Mouse (Mus musculus): ENCODE results near the gene Zswim3. TPM values are rescaled to one million over a fixed set of nuclear protein-coding genes. Genes with fewer than 3 reads are reported as not detected.

Zswim3 gene
- total RNA-seq, 1 experiment = 7.0 TPM

GRCm38 (mm10) chr2:164773229-164773988, 31.5 kb upstream of the Zswim3 start:
- no peak for DNase-seq (ENCODE audit: low read depth, low spot score)

DNA sequence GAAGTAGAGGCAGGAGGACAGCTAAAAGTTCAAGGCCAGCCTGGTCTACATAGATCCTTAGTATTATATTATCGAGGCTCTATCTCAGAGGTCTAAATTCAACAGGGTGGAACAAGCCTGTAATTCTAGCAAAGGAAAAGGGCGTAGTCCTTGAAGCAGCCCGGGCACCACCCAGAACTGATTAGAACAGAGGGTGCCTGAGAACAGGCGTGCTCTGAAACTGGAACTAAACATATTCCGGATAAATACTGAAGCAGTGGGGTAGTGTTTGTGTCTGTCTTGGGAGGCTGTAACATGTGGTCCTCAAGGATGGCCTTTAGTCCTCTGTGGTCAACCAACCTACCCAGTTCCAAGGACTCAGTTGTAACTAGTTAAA, 30.9 kb upstream of the Zswim3 start:
- Histone ChIP-seq H3K4me1 (ENCODE audit: control insufficient read depth in 2 of 2, insufficient read depth in 2 of 2, low read length in 2 of 2, poor library complexity in 1 of 2) (peaks cover 0 to 16% of the 10 kb centered on the region in 2 experiments; a peak in 2 of 4 replicates), H3K36me3 (ENCODE audit: control insufficient read depth, insufficient read depth, low read length, poor library complexity, severe bottlenecking) (peaks cover 25% of the 10 kb centered on the region), H3K9ac (ENCODE audit: insufficient read depth, low read depth, low read length, poor library complexity, severe bottlenecking) (no peak overlapping the region), H3K9me3 (ENCODE audit: control insufficient read depth, insufficient read depth, low read depth, low read length) (no peaks in the 10 kb centered on the region), H3K4me3 (ENCODE audit: insufficient read depth in 1 of 2, low read depth in 1 of 2, low read length in 2 of 2, poor library complexity in 1 of 2, severe bottlenecking in 1 of 2) (no peak overlapping the region), H3K27ac (ENCODE audit: insufficient read depth, low read depth, low read length, poor library complexity, severe bottlenecking) (no peak overlapping the region)
- in situ Hi-C loops (cut with MboI; ENCODE audit: low sequenced_read_pairs in 2 of 2, unreplicated experiment in 2 of 2) = no loop called here
- DNase-seq (ENCODE audit: low read depth, low spot score) = no peak
- no peak for TF ChIP-seq ZC3H11A (IDR thresholded peaks at IDR 0.05; ENCODE audit: borderline replicate concordance, low read depth, low read length)
- no peak for TF ChIP-seq HCFC1 (IDR thresholded peaks at IDR 0.05; ENCODE audit: borderline replicate concordance, insufficient read depth, low read length)
- no peak for TF ChIP-seq ZNF384 (IDR thresholded peaks at IDR 0.05; ENCODE audit: low read depth, low read length)
- TF ChIP-seq MAFK (IDR thresholded peaks at IDR 0.05; ENCODE audit: insufficient read depth, low read depth, low read length) = no peak
- no peak for TF ChIP-seq CHD2 (IDR thresholded peaks at IDR 0.05; ENCODE audit: low read depth, low read length)

More at GRCm38 (mm10) chr2:164773229-164773988, 31.5 kb upstream of the Zswim3 start:
- H3K36me3 ChIP-seq (ENCODE audit: control insufficient read depth, insufficient read depth, low read length, poor library complexity, severe bottlenecking) = peaks cover 25% of the 10 kb centered on the region
- H3K4me3 ChIP-seq (ENCODE audit: insufficient read depth in 1 of 2, low read depth in 1 of 2, low read length in 2 of 2, poor library complexity in 1 of 2, severe bottlenecking in 1 of 2) = no peak overlapping the region
- H3K27ac ChIP-seq (ENCODE audit: insufficient read depth, low read depth, low read length, poor library complexity, severe bottlenecking) = no peak overlapping the region
- in situ Hi-C loops (cut with MboI; ENCODE audit: low sequenced_read_pairs in 2 of 2, unreplicated experiment in 2 of 2) = no loop called here
- no peaks in the 10 kb centered on the region for H3K9me3 ChIP-seq (ENCODE audit: control insufficient read depth, insufficient read depth, low read depth, low read length)
- peaks cover 0 to 16% of the 10 kb centered on the region in 2 experiments; a peak in 2 of 4 replicates for H3K4me1 ChIP-seq (ENCODE audit: control insufficient read depth in 2 of 2, insufficient read depth in 2 of 2, low read length in 2 of 2, poor library complexity in 1 of 2)
- TF ChIP-seq HCFC1 (IDR thresholded peaks at IDR 0.05; ENCODE audit: borderline replicate concordance, insufficient read depth, low read length) (no peak), ZNF384 (IDR thresholded peaks at IDR 0.05; ENCODE audit: low read depth, low read length) (no peak), CHD2 (IDR thresholded peaks at IDR 0.05; ENCODE audit: low read depth, low read length) (no peak), MAFK (IDR thresholded peaks at IDR 0.05; ENCODE audit: insufficient read depth, low read depth, low read length) (no peak), ZC3H11A (IDR thresholded peaks at IDR 0.05; ENCODE audit: borderline replicate concordance, low read depth, low read length) (no peak)
- no peak overlapping the region for H3K9ac ChIP-seq (ENCODE audit: insufficient read depth, low read depth, low read length, poor library complexity, severe bottlenecking)

DNA sequence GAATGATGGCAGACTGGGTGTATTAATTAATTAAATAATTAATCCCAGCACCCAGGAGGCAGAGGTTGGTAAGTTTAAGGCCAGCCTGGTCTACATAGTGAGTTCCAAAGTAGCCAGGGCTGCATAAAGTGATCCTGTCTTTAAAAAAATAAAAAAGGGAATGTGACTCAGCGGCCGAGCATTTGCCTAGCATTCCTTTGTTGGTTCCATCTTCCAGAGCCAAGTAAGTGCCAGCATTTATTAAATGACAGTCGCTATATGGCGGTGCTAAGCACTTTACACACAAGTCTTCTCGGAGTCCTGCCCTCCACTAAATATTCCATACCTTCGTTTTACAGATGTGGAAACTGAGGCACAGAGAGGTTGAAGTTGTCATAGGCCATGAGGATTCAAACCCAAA, 28.8 kb upstream of the Zswim3 start:
- H3K9ac ChIP-seq (ENCODE audit: insufficient read depth, low read depth, low read length, poor library complexity, severe bottlenecking) = no peak overlapping the region
- H3K4me3 ChIP-seq (ENCODE audit: insufficient read depth in 1 of 2, low read depth in 1 of 2, low read length in 2 of 2, poor library complexity in 1 of 2, severe bottlenecking in 1 of 2) = no peak overlapping the region
- DNase-seq (ENCODE audit: low read depth, low spot score) = no peak
- no peaks in the 10 kb centered on the region for H3K9me3 ChIP-seq (ENCODE audit: control insufficient read depth, insufficient read depth, low read depth, low read length)
- H3K36me3 ChIP-seq (ENCODE audit: control insufficient read depth, insufficient read depth, low read length, poor library complexity, severe bottlenecking) = peaks cover 19% of the 10 kb centered on the region
- in situ Hi-C loops (cut with MboI; ENCODE audit: low sequenced_read_pairs in 2 of 2, unreplicated experiment in 2 of 2) = no loop called here
- peaks cover 0 to 15% of the 10 kb centered on the region in 2 experiments; a peak in 2 of 4 replicates for H3K4me1 ChIP-seq (ENCODE audit: control insufficient read depth in 2 of 2, insufficient read depth in 2 of 2, low read length in 2 of 2, poor library complexity in 1 of 2)
- TF ChIP-seq MAFK (IDR thresholded peaks at IDR 0.05; ENCODE audit: insufficient read depth, low read depth, low read length) (no peak), ZNF384 (IDR thresholded peaks at IDR 0.05; ENCODE audit: low read depth, low read length) (no peak), ZC3H11A (IDR thresholded peaks at IDR 0.05; ENCODE audit: borderline replicate concordance, low read depth, low read length) (no peak), CHD2 (IDR thresholded peaks at IDR 0.05; ENCODE audit: low read depth, low read length) (no peak), HCFC1 (IDR thresholded peaks at IDR 0.05; ENCODE audit: borderline replicate concordance, insufficient read depth, low read length) (no peak)
- H3K27ac ChIP-seq (ENCODE audit: insufficient read depth, low read depth, low read length, poor library complexity, severe bottlenecking) = no peak overlapping the region

GRCm38 (mm10) chr2:164776801-164777200, 28.1 kb upstream of the Zswim3 start:
- Histone ChIP-seq H3K27ac (ENCODE audit: insufficient read depth, low read depth, low read length, poor library complexity, severe bottlenecking) (no peak overlapping the region), H3K9me3 (ENCODE audit: control insufficient read depth, insufficient read depth, low read depth, low read length) (no peaks in the 10 kb centered on the region), H3K4me3 (ENCODE audit: insufficient read depth in 1 of 2, low read depth in 1 of 2, low read length in 2 of 2, poor library complexity in 1 of 2, severe bottlenecking in 1 of 2) (peak overlapping the region; percentile 11 to 40; a peak in 2 of 4 replicates), H3K36me3 (ENCODE audit: control insufficient read depth, insufficient read depth, low read length, poor library complexity, severe bottlenecking) (peaks cover 12% of the 10 kb centered on the region), H3K4me1 (ENCODE audit: control insufficient read depth in 2 of 2, insufficient read depth in 2 of 2, low read length in 2 of 2, poor library complexity in 1 of 2) (peaks cover 0 to 13% of the 10 kb centered on the region in 2 experiments; a peak in 2 of 4 replicates), H3K9ac (ENCODE audit: insufficient read depth, low read depth, low read length, poor library complexity, severe bottlenecking) (no peak overlapping the region)
- TF ChIP-seq ZNF384 (IDR thresholded peaks at IDR 0.05; ENCODE audit: low read depth, low read length) (no peak), CHD2 (IDR thresholded peaks at IDR 0.05; ENCODE audit: low read depth, low read length) (no peak), HCFC1 (IDR thresholded peaks at IDR 0.05; ENCODE audit: borderline replicate concordance, insufficient read depth, low read length) (no peak), ZC3H11A (IDR thresholded peaks at IDR 0.05; ENCODE audit: borderline replicate concordance, low read depth, low read length) (no peak)
- in situ Hi-C loops (cut with MboI; ENCODE audit: low sequenced_read_pairs in 2 of 2, unreplicated experiment in 2 of 2) = no loop called here
- DNase-seq (ENCODE audit: low read depth, low spot score) = no peak
